Mouse (Mus musculus): ENCODE data around the gene Fam214a.

GRCm38 (mm10) chr9:74935289-74935688 lies 17.4 kb upstream of the Fam214a start:
- TF ChIP-seq CTCF (IDR thresholded peaks at IDR 0.05; ENCODE audit: insufficient read depth, low read depth, low read length) (no peak), POLR2A (IDR thresholded peaks at IDR 0.05; ENCODE audit: insufficient read depth, low read depth, low read length) (no peak)
